Mouse (Mus musculus): ENCODE measurements around the gene Cluap1. TPM values are rescaled to one million over a fixed set of nuclear protein-coding genes. Genes with fewer than 3 reads are reported as not detected.

The Cluap1 gene
- total RNA-seq (2022) = 10 to 100 TPM; 23.0 to 30.6 (median 28.1) TPM

DNA sequence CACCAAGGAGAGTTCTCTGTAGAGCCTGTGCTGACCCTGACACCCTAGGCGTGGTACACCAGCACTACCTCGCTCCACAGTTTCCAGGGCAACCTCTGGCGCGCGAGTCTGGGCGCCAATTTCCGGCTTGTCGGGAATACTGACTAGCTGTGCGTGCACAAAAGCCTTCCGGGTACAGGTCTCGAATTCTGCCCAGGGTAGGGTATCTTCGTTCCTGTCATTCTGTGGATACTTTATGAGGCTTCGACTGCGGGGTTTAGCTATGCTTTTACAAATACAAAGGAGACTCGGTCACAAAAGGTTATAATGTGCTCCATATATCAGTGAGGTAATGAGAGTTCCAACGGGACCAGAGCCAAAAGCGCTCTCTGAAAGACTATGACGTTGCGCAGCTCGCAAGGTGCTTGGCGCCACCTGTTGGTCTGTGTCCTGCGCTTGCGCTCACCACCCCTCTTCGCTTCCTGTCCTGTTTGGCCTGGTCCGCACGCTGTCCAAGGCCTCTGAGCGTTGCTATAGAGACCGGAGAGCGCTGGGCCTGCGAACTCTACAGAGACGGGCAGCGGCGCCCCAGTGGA lies at the start of gene Cluap1, which contains the start of gene 1700037C18Rik:
Cluap1 (plus strand) TSS at position 265 of the 575 bp plus-strand sequence.
1700037C18Rik (minus strand) TSS at position 153 of the 575 bp plus-strand sequence.
- DNase-seq (ENCODE audit: low spot score in 2 of 2) = peak; percentile 87 to 94

DNA sequence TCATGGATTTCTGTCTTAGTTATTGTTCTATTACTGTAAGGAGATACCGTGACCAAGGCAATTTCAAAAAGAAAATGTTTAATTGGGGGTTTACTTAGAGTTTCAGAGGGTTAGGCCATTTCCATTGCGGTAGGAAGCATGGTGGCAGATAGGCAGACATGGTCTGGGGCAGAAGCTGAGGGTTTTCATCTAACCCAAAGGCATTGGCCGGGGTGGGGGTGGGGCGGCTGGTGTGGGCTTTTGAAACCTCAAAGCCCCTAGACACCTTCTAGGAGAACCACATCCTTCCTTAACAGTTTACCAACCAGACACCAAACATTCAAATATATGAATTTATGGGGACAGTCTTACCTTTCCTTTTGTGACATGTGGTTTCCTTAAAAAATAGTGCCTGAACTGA lies 49.3 kb upstream of the Cluap1 start:
- DNase-seq (ENCODE audit: low spot score in 2 of 2) = no peak

DNA sequence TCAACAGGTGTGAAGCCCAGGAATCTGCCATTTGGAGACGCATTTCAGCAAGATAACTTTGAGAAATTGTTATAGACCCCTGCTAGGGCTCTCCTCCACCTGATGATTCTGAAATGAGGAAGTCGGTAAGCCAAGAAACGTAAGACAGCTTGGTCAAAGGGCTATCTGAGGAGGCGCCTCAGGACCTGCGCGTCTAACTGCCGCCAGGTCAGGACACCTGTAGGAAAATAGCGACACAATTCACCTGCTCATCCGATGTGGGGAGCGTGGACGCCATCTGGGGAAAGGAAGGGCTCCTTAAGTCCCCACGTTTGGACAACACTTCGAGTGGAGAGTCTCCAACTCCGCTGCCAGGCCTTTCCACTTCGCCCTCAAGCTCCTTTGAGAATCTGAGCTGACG lies 36.8 kb upstream of the Cluap1 start:
- no peak for DNase-seq (ENCODE audit: low spot score in 2 of 2)

DNA sequence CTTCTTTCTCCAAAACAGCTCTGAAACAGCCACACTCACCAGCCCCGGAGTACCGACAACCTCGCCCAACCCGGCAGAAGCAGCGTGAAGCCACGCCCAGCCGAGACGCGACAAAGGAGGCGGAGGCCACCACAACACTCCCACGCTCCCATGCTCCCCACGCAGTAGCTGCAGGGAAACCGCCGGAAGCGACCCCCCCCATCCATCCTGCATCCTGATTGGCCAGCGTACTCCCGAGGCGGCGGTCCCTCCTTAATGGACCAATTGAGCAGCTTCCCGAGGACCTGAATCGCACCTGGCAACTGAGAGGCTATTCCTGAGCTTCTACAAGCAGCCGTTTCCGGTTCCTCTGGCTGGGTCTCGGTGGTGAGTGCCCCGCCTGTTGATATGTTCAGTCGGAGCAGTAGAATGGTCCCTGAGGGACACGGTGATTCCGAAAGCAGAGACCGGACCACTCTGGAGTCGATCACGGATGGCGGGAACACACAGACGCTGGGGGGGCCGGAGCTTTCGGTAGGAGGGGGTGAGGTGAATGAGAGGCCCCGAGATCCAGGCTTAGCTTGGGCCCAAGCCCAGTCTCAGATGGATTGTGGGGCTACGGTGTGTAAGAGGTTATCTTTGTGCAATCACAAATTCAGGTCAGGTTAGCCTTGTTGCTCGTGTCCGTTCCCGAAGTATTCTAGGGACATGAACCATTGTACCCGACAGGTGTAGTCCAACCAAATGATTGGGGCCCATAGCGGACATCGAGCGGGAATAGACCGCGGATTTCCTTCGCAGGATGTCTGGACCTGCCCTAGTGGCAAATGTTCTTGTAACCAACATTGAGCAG lies 36.2 kb upstream of the Cluap1 start, which contains the start of gene Naa60:
Naa60 (plus strand) TSS at position 160 of the 832 bp plus-strand sequence.
- DNase-seq (ENCODE audit: low spot score in 2 of 2) = peak; percentile 64 to 92

DNA sequence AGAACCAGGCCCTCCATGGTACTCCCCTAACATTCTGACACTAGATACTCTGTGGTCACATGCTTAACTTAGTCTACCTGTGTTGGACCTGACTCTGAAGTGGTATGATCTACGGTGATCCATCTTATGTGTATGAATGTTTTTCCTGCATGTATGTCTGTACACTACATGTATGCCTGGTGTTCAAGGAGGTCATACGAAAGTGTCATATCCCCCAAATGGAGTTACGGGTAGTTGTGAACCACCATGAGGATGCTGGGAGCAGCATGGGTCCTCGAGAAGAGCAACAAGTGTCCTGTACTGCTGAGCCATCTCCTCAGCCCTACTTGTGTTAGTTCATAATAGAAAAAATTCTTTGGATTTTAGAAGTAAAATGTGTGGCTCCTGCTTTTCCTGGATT lies 32.3 kb upstream of the Cluap1 start:
- DNase-seq (ENCODE audit: low spot score in 2 of 2) = no peak

DNA sequence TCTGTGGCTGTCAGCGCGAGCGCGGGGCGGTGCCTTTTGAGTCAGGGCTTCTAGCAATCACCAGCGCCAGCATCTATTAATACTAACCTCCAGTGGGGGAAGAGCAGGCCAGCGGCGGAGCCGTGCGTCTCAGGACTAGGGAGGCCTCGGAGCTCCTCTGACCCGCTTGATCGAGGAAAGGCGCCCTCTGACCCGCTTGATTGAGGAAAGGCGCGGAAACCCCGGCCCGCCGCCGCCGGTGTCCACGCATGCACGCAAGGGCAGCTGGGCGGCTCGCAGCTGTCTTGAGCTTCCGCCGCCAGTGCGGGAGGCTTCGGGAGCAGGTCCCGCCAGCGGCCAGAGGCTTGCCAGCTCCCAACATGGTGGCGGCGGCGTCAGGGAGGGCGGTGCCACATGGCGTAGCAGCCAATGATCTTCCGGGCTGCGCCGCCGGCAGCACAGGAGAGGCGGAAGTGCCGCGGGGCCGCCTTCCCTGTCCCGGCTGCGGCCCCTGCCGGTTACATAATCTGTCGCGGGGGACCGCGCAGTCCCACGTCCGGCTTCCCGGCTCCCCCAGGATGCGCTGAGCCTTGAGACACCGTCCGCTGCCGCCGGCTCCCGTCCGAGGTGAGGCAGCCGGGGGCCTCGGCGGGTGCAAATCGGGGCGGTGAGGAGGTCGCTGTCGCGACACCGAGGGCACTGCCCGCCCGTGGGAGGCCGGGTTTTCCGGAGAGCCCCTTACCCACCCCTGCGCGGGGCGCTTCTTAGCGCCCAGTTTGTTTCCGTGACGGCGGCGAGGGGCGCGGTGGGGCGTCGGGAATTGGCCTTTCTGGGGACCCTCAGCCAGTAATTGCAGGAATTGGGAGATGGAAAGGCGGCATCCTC lies 24.2 kb upstream of the Cluap1 start, which contains the start of the genes Zfp597 and Gm20695:
Zfp597 (minus strand) TSS at position 361 of the 864 bp plus-strand sequence.
Gm20695 (plus strand) TSS at position 448 of the 864 bp plus-strand sequence.
- peak; percentile 82 to 94 for DNase-seq (ENCODE audit: low spot score in 2 of 2)

DNA sequence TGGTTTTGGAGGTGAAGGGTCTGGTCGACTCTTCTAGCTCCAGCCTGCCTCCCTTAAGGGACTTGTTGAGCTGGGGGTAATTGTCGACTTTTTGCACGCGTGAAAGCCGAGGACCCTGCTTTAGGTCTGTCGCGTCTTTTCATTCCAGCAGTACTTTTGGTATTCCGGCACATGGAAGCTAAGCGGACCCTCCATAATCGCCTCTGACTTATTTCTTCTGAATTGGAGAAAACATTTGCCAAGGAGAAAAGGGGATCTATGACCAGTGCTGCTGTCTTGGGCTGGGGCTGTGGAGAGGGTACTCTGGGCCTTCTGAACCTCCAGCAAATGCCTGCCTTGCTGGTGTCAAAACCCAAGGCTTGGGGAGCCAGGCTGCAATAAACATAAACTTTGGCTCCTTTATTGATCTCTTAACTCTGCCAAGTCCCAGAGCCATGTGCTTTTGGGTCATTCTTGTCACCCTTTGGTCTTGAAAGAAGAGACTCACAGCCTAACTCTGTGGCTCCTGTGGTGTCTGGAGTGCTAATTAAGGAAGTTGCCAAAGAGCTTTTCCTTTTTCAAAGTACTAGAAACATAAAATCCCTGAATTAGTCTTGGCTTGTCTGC lies 23.4 kb upstream of the Cluap1 start:
- no peak for DNase-seq (ENCODE audit: low spot score in 2 of 2)

DNA sequence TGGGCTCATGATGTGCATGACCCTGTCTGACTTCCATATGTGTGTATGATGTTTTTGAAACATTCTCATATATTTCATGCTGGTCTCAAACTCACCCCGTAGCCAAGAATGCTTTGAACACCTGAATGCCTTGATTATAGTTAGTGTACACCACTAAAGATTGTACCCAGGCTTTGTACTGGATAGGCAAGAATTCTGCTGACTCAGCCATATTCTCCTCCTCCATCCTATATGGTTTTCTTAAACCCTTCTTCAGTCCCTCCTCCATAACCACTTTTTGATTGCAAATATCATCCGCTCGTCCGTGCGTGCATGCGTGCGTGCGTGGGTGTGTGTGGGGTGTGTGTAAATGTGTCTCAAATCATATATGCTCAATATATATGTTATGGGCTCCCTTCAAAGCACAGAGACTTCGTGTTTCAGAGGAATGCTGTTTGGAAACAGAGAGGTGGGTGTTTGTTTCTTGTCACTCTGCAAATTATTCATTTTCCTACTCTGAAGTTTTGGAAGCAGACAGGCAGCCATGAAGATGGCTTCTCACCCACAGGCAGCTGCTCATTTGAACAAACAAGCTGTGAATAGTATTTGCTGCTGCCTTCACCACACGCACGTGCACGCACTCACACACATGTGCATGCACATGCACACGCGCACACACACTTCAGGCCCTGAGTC lies 16.8 kb upstream of the Cluap1 start:
- no peak for DNase-seq (ENCODE audit: low spot score in 2 of 2)

DNA sequence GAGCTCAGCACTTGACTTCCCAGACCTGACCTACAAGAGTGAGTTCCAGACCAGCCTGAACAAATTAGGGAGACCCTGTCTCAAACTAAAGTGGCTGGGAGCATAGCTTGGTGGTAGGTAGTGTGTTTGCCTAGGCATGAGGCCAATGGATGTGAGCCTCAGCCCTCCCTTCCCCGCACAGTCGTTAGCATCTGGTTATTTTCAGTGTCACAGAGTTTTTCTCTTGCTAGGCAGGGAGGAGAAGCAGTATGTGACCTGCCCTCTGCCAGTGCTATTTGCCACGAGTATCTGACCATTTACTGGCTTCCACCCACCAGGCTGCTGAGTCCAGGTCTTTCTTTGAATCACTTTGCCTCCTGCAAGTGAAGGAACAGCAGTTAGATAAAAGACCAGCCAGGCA lies 14.9 kb upstream of the Cluap1 start:
- no peak for DNase-seq (ENCODE audit: low spot score in 2 of 2)

DNA sequence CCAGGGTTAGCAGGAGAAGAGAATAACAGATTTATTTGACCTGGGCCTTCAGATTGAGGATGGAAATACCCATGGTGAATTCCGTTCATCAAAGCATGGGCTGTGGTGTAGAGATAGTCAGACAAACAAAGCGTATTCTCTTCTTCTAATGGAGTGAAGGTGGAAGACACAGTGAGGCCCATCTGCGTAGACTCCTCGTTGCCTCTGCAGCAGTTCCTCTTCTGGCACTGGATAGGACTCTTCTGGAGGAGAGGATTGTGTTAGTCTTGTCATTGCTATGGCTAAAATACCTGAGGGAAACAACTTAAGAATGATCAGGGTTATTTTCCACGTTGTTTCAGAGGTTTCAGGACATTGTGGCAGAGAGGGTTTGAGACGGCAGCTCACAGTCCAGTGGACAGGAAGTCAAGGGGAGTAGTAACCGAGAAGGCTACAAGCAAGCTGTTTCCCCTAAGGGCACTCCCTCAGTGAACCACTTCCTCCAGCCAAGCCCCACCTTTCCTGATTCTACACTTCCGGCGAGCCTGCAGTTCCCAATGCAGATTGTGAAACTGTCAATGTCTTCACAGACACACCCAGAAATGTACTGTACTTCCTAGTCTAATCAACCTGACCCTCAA lies 13.3 kb upstream of the Cluap1 start:
- no peak for DNase-seq (ENCODE audit: low spot score in 2 of 2)

DNA sequence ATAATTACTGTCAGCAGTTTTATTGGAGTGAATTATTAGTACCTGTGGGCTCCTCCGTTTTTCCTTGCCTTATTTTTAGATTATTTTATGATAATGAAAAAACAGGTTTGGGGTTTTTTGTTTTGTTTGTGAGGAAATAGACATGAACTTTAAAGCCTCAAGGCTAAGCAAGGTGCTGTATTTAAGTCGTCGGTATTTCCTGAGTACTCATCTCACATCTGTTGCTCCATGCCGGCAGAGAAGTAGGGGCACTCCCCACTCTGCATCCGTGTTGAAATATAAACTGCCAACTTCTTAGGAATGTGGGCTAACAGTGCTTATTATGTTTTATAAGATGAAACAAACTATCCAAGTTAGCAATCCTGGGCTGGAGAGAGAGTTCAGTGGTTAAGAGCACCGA lies 12.6 kb upstream of the Cluap1 start:
- DNase-seq (ENCODE audit: low spot score in 2 of 2) = no peak

DNA sequence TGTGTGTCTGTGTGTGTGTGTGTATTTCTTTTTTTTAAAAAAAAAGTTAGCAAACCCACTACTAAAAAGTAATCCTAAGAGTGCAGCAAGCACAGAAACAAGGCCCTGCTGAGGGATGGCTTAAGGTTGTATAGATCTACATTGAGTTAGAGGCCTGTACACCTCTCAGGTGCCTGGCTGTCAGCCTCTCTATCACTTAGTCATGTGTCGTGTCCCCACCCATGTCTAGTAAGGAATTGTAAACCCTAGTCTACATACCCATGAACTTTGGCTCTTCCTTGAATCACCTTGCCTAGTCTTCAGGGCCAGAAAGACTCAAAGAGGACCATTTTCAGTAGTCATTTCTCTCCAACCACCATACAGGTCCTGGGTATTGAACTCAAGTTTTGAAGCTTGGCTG lies 12.0 kb upstream of the Cluap1 start:
- no peak for DNase-seq (ENCODE audit: low spot score in 2 of 2)

DNA sequence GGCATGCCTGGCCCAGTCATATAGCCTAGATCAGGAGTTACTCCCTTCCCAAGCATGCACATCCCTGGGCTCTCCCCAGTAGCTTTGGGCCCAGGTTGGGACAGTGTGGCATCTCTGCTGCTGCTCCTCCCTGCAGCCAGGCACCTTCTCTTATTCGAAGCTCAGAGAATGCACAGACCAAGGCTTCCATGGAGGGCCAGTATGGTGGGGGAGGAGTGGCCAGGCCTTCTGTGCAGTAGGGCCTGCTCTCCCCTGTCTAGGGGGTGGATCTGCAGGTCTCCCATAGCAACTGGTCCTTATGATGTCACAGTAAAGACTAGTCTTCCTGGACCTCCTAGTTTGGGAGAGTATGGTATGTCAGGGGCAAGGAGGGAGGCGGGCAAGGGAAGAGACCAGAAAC lies 1.1 kb upstream of the Cluap1 start:
- DNase-seq (ENCODE audit: low spot score in 2 of 2) = no peak

DNA sequence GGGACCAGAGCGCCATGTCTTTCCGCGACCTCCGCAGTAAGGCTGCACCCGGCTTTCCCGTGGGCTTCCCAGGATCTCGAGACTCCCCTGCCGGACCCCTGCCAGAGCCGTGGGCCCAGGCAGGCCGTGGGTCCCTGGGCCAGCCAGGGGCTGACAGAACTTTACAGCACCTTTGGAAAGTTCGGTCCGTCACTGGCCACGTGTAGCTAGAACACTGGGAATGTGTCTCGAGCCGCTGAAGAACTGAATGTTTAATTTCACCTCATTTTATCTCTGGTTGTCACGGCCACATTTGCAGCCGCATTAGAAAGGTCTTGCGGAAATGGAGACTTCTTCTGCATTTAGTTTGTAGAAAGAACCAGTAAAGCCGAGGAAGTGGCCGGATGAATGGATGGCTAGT lies 517 bp downstream of the Cluap1 start:
- DNase-seq (ENCODE audit: low spot score in 2 of 2) = no peak

DNA sequence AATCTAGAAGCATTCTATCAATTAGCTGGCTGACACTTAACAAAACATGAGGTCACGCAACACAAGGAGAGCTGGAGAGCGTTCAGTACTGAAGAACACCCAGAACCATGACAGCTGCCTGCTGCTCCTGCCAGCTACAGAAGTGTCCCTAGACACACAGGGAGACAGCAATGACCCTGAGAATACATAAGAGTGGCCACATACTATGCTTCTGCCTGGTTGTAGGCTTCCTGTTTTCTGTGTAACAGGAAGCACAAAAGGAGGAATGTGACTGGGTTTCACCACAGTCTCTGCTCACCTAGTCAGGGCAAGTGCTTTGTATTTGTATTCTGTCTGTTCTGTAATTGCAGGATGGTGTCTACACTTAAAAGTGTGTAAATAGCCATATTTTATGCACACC lies 12.2 kb downstream of the Cluap1 start:
- no peak for DNase-seq (ENCODE audit: low spot score in 2 of 2)

DNA sequence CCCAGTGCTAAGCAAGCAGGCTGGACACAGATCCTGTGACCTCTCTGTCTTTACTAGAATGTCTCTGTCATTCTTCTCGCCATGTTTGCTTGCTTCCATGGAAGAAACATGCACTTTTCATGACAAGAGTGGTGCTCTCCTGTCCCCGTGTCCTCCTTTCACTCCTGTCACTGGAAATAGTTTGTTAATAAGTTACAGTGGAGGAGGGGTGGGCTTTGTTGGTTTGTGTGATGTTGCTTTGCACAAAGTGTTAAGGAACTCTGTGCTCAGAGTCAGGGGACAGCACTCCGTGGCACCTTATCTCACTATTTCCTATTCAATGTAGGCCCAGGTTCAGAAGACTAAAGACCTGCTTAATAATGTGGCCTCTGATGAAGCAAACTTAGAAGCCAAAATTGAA lies 14.9 kb downstream of the Cluap1 start:
- DNase-seq (ENCODE audit: low spot score in 2 of 2) = no peak

DNA sequence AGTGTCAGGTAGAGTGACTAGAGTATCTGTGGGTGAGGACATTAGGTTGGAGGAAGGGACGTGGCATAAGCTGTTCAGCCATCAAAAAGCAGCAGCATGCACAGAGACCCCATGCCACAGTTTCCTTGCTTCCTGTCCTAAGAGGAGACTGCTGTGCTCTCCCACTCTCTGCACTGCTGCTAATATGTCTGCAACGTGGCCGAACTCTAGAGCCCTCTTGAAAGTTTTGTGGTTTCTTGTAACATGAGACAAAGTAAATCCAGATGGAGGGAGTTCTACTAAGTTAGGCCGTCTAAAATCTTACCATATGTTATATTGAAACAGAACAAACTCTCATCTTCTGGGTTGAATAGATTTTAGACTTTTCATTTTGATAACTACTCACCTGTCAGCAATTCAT lies 15.4 kb downstream of the Cluap1 start:
- DNase-seq (ENCODE audit: low spot score in 2 of 2) = no peak

DNA sequence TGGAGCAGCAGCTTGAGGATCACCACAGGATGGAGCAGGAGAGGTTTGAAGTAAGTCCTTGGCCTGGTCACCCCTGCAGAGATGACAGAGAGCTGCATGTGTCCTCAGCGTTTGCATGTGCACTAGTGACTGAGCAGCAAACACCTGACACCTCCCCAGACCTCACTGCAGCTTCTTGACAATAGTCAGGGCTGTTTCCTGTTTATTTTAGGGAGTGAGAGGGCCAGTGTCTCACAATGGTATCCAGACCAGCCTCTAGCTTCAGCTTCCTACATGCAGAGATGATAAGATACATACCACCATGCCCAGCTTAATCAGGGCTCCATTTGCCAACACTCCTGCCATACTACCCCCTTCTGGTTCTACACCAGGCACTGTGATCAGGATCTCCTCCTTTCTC lies 20.0 kb downstream of the Cluap1 start:
- no peak for DNase-seq (ENCODE audit: low spot score in 2 of 2)

DNA sequence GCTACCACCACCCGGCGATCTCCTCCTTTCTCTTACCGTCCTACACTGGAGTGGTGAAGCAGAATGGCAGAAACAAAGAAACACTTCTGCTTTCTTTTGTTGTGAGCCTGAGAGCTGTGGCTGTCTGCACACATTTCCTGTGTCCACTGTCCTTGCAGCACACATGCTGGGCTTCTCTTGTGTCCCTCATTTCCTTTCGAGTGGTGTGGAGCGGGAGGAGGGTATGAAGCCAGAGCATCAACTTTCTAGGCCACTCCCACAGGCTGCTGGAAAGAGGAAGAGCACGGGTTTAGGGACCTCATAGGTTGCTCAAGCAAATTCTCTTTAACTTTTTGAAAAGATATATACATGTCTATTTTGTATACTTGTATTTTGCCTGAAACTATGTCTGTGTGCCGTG lies 20.6 kb downstream of the Cluap1 start:
- DNase-seq (ENCODE audit: low spot score in 2 of 2) = no peak

DNA sequence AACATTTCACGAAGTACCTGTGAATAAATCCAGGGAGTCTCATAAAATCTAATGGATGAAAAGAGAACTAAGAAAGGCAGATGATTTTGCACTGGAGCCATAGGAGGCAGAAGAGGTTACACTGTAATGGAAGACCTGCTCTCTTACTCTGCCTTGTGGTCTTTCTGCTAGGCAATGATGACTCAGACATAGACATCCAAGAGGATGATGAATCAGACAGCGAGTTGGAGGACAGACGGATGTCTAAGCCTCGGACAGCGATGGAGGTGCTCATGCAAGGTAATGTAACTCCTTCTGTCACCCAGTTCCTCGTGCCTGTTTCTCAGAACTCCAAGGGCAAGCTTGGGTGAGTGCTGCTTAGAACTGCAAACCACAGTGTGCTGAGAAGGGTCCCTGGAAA lies 24.9 kb downstream of the Cluap1 start:
- no peak for DNase-seq (ENCODE audit: low spot score in 2 of 2)

Data from left cerebral cortex, adult 8-10 months (tissue).